ENCODE assay signal across 15 mouse cellular contexts in the genomic region with DNA sequence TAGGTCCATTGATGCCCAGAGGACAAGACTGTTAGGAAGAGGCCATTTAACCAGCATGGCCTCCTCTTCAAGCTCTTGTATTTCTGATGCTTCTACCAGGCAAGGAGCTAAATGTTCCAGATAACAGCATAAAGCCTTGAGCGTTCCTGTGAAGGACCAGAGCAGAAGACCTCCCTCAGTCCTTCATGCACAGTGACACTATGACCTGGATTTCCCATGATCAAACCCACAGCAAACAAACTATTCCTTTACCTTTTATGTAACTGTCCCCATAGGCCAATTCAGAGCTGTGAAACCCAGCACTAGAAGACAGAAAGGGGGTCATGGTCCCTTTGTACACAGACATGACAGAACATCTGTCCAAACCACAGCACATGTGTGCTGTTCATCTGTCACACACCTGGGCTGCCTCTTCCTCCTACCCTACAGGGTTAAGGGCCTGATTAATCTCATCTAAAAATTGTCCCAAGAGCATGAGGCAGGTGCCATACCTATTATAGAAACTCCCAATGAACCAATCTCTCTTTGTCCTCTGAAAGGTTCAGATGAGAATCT.
"Had no signal": no experiment of that assay in that cellular context is flagged by ENCODE, and none has a peak within 500 bp of the region (broad histone marks: within the 10 kb centered on the region; RNA-seq: fewer than 3 reads in every experiment).

No protein-coding gene starts in this region.

- H3K4me1 ChIP-seq: midbrain, embryonic 15.5 days; neural tube, embryonic 12.5 days had no signal

- DNase-seq: kidney, adult 2 months; kidney, postnatal 14 days; lung, embryonic 14.5 days; lung, postnatal 10 days; lung, postnatal 4 days; retina, postnatal 1 day; right cerebral cortex, postnatal 4 days had no signal

- ATAC-seq: intestine, embryonic 16.5 days; liver, embryonic 12.5 days; midbrain, embryonic 15.5 days had no signal

- H3K9ac ChIP-seq: kidney, embryonic 15.5 days; liver, embryonic 12.5 days; lung, embryonic 14.5 days; midbrain, embryonic 15.5 days; neural tube, embryonic 12.5 days had no signal

- H3K9me3 ChIP-seq: kidney, embryonic 15.5 days; limb, embryonic 10.5 days; liver, embryonic 12.5 days; midbrain, embryonic 15.5 days; neural tube, embryonic 12.5 days had no signal

- H3K4me2 ChIP-seq: kidney, embryonic 15.5 days; liver, embryonic 12.5 days; lung, embryonic 14.5 days; midbrain, embryonic 11.5 days; midbrain, embryonic 15.5 days; neural tube, embryonic 12.5 days had no signal

- H3K36me3 ChIP-seq: kidney, embryonic 15.5 days; limb, embryonic 10.5 days; liver, embryonic 12.5 days; midbrain, embryonic 15.5 days; neural tube, embryonic 12.5 days had no signal

- H3K27ac ChIP-seq: kidney, embryonic 15.5 days; left cerebral cortex, adult 2 months; limb, embryonic 10.5 days; liver, embryonic 12.5 days; midbrain, embryonic 15.5 days; neural tube, embryonic 12.5 days had no signal

- H3K4me3 ChIP-seq: kidney, embryonic 15.5 days; left cerebral cortex, adult 2 months; limb, embryonic 10.5 days; liver, embryonic 12.5 days; midbrain, embryonic 15.5 days; neural tube, embryonic 12.5 days had no signal

- H3K27me3 ChIP-seq: kidney, embryonic 15.5 days; liver, embryonic 12.5 days; midbrain, embryonic 15.5 days; neural tube, embryonic 12.5 days had no signal
